Mouse (Mus musculus) layer of hippocampus, postnatal 14 days (tissue): Measurements from ENCODE around the gene Bgn. TPM values are rescaled to one million over a fixed set of nuclear protein-coding genes. Genes with fewer than 3 reads are reported as not detected.

ENCODE experiments used
- DNase-seq, 2 experiments: peaks; one replicate each; pipeline ENCODE4 v3.0.0; 2021 to 2022; ENCODE audit warnings: low spot score in 2 of 2, mixed read lengths in 1 of 2
- total RNA-seq, 2 experiments: library from RNA; stranded (reverse); gene quantifications; 2 replicates each; pipeline ENCODE4 v1.2.3; 2021

Gene Bgn
- total RNA-seq, 2 experiments from 2014 or later, result 26.1 to 34.2 TPM

DNA sequence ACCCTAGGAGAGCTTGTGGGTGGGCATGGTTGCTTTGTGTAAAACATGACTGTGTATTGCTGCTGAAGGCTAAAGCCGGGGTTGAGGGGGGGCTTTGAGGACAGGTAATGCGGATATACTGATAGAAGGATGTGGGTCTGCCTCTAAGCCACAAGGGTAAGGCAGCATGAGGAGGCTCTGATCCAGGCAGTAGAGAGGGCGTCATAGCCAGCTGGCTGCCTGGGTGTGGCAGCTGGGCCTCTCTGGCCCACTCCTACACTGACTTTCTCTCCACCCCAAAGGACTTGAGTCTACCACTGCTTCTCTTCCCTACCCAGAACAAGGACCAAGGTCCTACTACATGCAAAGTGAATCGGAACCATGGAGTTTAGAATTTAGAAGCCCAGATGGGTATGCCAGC lies 1.5 kb downstream of the Bgn start:
- DNase-seq, result no peak

- peak in 1 of 2 experiments; percentile 38 for DNase-seq
Observed at GRCm38 (mm10) chrX:73486920-73487319, 3.5 kb downstream of the Bgn start.

- DNase-seq, result no peak
Observed at GRCm38 (mm10) chrX:73490186-73490585, 6.8 kb downstream of the Bgn start.

- no peak for DNase-seq
Observed at GRCm38 (mm10) chrX:73490804-73491203, 7.4 kb downstream of the Bgn start.

GRCm38 (mm10) chrX:73493567-73493966 lies 10.2 kb downstream of the Bgn start:
- DNase-seq, result peak in 1 of 2 experiments; percentile 79

DNA sequence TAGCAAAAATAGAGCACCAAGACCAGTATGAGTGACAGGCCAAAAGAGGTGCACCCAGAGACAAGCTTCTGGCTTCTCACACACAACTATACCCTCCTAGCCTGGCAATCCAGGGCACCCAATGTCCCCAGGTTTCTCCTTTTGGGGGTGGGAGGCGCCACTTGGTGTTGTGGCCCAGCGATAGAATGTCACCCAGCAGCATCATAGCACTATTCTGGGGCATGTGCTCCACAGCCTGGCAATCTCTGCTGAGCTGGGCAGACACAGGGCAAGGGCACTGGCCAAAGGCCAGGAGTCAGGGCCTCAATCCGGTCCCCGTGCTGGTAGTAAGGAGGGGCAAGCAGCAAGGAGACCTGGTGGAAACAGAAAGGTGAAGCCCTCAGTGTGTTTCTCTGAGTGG lies 13.3 kb downstream of the Bgn start:
- DNase-seq, result no peak

GRCm38 (mm10) chrX:73505130-73505735 lies 21.8 kb downstream of the Bgn start:
- no peak for DNase-seq

DNA sequence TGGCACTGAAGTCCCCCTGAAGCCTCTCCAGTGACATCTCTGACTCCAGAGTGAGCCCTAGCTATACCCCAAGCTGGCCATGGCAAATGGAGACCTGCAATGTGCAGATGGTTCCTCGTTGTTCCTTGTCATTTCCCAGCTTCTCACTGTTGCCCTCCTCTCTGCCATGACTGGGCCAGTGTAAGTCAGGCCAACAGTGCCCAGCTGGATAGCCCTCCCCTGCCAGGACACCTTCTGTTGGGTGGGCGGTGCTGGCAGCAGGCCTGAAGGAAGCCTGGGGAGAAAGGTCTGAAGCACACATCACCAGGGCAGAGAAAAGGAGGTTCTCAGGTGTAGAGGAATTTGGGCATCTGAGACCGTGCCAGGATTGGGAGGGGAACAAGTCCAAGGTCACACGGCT lies 23.2 kb downstream of the Bgn start:
- DNase-seq, result no peak

- DNase-seq, result no peak
Observed at GRCm38 (mm10) chrX:73509209-73509608, 25.8 kb downstream of the Bgn start.

DNA sequence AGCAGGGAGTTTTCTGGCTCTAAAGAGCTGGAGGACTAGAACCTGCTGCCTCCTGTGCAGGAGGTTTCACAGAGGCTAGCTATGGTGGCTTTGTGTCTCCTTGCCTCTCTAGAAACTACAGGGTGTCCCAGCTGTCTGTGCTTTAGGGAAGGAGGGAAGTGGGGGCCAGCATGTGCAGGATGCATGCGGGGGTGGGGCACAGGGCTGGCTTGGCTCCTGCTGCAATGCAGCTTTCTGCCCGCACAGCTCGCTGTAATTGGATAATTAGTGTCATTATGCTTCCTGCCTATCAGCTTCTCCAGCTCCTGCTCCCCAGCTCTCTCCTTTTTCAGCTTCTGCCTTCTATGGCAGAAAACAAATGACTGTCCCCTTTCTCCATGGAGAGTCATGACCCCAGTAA lies 29.5 kb downstream of the Bgn start:
- peak in 1 of 2 experiments; percentile 67 for DNase-seq

GRCm38 (mm10) chrX:73516556-73516955 lies 33.2 kb downstream of the Bgn start:
- DNase-seq, result peak in 1 of 2 experiments; percentile 46

- DNase-seq, result no peak
Observed at GRCm38 (mm10) chrX:73517060-73517600, 33.7 kb downstream of the Bgn start.

DNA sequence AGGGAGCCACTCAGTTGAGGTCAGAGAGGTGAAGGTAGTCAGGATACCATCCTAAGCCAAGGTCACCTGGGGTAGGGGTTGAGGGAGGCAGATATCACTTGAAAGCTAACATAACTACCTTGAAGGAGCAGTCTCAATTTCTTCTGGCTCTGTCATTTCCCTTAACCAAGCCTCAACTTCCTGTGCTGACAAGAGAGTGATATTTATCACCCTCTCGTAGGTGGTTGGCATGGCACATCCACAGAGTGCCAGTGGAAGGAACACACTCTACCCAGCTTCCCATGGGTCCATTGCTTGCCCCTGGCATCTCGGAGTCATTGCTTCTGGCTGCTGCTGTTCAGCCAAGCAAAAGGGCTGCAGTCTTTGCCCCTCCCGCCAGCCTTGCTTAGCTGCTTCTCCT lies 37.3 kb downstream of the Bgn start:
- DNase-seq, result no peak

GRCm38 (mm10) chrX:73524318-73525222 lies 41.2 kb downstream of the Bgn start:
- peak in 1 of 2 experiments; percentile 55 for DNase-seq

- no peak for DNase-seq
Observed at GRCm38 (mm10) chrX:73525223-73526140, 42.1 kb downstream of the Bgn start.

GRCm38 (mm10) chrX:73526410-73526887 lies 43.0 kb downstream of the Bgn start:
- no peak for DNase-seq

DNA sequence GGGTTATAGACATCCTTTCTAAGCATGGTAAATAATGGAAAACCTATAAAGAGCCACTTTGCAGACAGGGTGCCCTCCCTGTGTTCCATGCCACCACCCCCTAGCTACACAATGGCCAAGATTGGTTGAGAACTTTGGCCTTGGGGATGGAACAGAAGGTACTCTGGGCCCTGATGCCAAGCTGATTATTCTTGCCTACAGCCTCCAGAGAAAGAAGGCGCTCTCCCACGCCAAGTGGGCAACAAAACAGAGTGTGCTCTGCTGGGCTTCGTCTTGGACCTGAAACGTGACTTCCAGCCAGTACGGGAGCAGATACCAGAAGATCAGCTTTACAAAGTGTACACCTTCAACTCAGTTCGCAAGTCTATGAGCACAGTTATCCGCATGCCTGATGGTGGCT lies 54.5 kb downstream of the Bgn start:
- no peak for DNase-seq

- DNase-seq, result no peak
Observed at GRCm38 (mm10) chrX:73543340-73543739, 59.9 kb downstream of the Bgn start.
